Comparison of ENCODE assay signal across 8 mouse cellular contexts in the genomic region with DNA sequence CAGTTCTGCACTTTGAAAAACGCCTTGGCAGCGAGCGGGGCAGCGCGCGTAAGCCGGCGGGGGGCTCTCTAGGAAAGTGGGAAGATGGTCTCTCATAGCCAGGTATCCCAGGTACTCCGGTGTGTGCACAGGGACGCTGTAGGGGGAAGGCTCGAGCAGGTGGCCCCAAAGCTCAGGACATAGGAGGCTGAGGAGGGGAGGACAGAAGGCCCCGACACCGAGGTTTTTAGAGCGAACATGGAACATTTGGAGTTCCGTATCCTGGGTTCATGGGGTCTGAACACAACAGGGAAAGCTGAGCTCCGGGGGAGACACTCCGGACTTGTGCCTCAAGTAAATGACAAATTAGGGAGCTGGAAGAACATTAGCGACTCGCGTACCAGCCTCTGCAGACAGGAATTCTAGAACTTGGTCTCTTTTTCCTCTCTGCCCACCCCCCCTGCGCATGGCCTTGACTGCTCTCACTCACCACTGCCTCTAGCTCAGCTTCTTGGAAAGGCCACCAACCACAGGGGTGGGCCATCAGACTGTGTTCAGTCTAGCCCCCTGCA. TPM values are rescaled to one million over a fixed set of nuclear protein-coding genes. Genes with fewer than 3 reads are reported as not detected.
DNase-seq lines count a peak whose midpoint lies in the region; ATAC-seq and TF ChIP-seq lines count a peak whose summit lies in the region.

No protein-coding gene starts in this region.

- no peak overlapping the region for H3K27ac ChIP-seq in kidney, adult 2 months (ENCODE audit: insufficient read depth, low read depth, low read length)
- peak overlapping the region; percentile 97 for H3K27ac ChIP-seq in forebrain, embryonic 13.5 days
- H3K27ac ChIP-seq in liver, embryonic 14.5 days, result no peak overlapping the region

- TF ChIP-seq EP300 in liver, embryonic 14.5 days (IDR thresholded peaks at IDR 0.05; ENCODE audit: low read depth), result no peak

- TF ChIP-seq POLR2A in kidney, adult 2 months (IDR thresholded peaks at IDR 0.05; ENCODE audit: low read depth, low read length), result no peak

- H3K9me3 ChIP-seq in forebrain, embryonic 13.5 days (replicated peaks), result no peaks in the 10 kb centered on the region
- no peaks in the 10 kb centered on the region for H3K9me3 ChIP-seq in liver, embryonic 14.5 days (ENCODE audit: control insufficient read depth, low read length)

- no peak for DNase-seq in kidney, adult 2 months
- DNase-seq in kidney, adult 8-10 months, result no peak
- DNase-seq in adrenal gland, postnatal 14 days, result peak; percentile 59
- DNase-seq in liver, embryonic 14.5 days (ENCODE audit: low read depth in 3 of 3, low spot score in 3 of 3), result no peak
- DNase-seq in gastrocnemius, adult 18-20 months (ENCODE audit: low spot score), result no peak
- DNase-seq in frontal cortex, postnatal 25 days (ENCODE audit: low spot score in 2 of 2), result no peak
- DNase-seq in spleen, adult 12 weeks (ENCODE audit: low spot score), result no peak

- no peaks in the 10 kb centered on the region for H3K4me1 ChIP-seq in kidney, adult 2 months (ENCODE audit: control insufficient read depth, insufficient read depth, low read length)
- H3K4me1 ChIP-seq in forebrain, embryonic 13.5 days, result peaks cover 62% of the 10 kb centered on the region
- no peaks in the 10 kb centered on the region for H3K4me1 ChIP-seq in liver, embryonic 14.5 days (replicated peaks; ENCODE audit: control insufficient read depth in 2 of 2, insufficient read depth in 2 of 2, low read length in 1 of 2)

- TF ChIP-seq CTCF in kidney, adult 2 months (conservative IDR thresholded peaks at IDR 0.05; ENCODE audit: insufficient read depth, insufficient read length, low read depth, low read length), result no peak
- no peak for TF ChIP-seq CTCF in liver, embryonic 14.5 days (IDR thresholded peaks at IDR 0.05; ENCODE audit: low read depth)

- ATAC-seq in forebrain, embryonic 13.5 days, result no peak; the same call in 1 of the 2 replicates
- no peak for ATAC-seq in liver, embryonic 14.5 days (ENCODE audit: insufficient read depth)

- peak overlapping the region; percentile 92 for H3K9ac ChIP-seq in forebrain, embryonic 13.5 days
- no peak overlapping the region for H3K9ac ChIP-seq in liver, embryonic 14.5 days (replicated peaks)

- peak overlapping the region; percentile 88 for H3K4me2 ChIP-seq in forebrain, embryonic 13.5 days
- H3K4me2 ChIP-seq in liver, embryonic 14.5 days (ENCODE audit: low read depth), result peak overlapping the region; percentile 80

- no peaks in the 10 kb centered on the region for H3K36me3 ChIP-seq in kidney, adult 2 months (ENCODE audit: control insufficient read depth, insufficient read depth, low read length)
- H3K36me3 ChIP-seq in forebrain, embryonic 13.5 days (ENCODE audit: poor library complexity, severe bottlenecking), result peaks cover 15% of the 10 kb centered on the region
- no peaks in the 10 kb centered on the region for H3K36me3 ChIP-seq in liver, embryonic 14.5 days (replicated peaks; ENCODE audit: control insufficient read depth, insufficient read depth, low read depth)

- H3K27me3 ChIP-seq in kidney, adult 2 months (replicated peaks; ENCODE audit: control insufficient read depth, insufficient read depth, low read length), result 0 out of 2 replicates have a peak, but pooled peaks cover 2% of the 10 kb centered on the region
- peaks cover 27% of the 10 kb centered on the region for H3K27me3 ChIP-seq in forebrain, embryonic 13.5 days
- H3K27me3 ChIP-seq in liver, embryonic 14.5 days (ENCODE audit: control insufficient read depth, insufficient read depth, low read length), result peaks cover 79% of the 10 kb centered on the region

- WGBS in kidney, adult 2 months, result 23% methylated on average over 21 of the region's 21 CpGs
- WGBS in forebrain, embryonic 13.5 days, result 1% methylated on average over 21 of the region's 21 CpGs
- WGBS in liver, embryonic 14.5 days (ENCODE audit: insufficient replicate concordance), result 4% methylated on average over 21 of the region's 21 CpGs

- peak overlapping the region; percentile 66; the same call in 1 of the 2 replicates for H3K4me3 ChIP-seq in kidney, adult 2 months (ENCODE audit: insufficient read depth, low read depth, low read length)
- peak overlapping the region; percentile 72 for H3K4me3 ChIP-seq in forebrain, embryonic 13.5 days
- H3K4me3 ChIP-seq in liver, embryonic 14.5 days (ENCODE audit: insufficient read depth in 1 of 2, low read depth in 2 of 2, low read length in 2 of 2), result peak overlapping the region in 1 of 2 experiments; percentile 62; a peak in 3 of 4 replicates

RNA-seq across cellular contexts. Expression of a gene that starts 4.7 kb away (rescaled TPM):
- polyA plus RNA-seq in kidney, adult 2 months (2012; rRNA removed), result 20.2 and 21.7 TPM in 2 replicates
- 12.0 and 18.2 TPM in 2 replicates for total RNA-seq in adrenal gland, postnatal 14 days (2021)
- polyA plus RNA-seq in forebrain, embryonic 13.5 days (2015; fragmentation: Nextera tagmentation; extraction: Ambion mirVana), result 82.1 and 94.8 TPM in 2 replicates
- polyA plus RNA-seq in liver, embryonic 14.5 days (2012; rRNA removed), result 0.85 and 1.5 TPM in 2 replicates
- polyA plus RNA-seq in liver, embryonic 14.5 days (2014; fragmentation: Nextera tagmentation; extraction: Ambion mirVana), result 0.27 and 0.42 TPM in 2 replicates
- under 1 TPM; 0.64 to 0.85 TPM for total RNA-seq in gastrocnemius, adult 18-20 months (2021)

RNA-seq across cellular contexts. Expression of a gene that starts 25.5 kb away (rescaled TPM):
- 98.7 and 104 TPM in 2 replicates for polyA plus RNA-seq in kidney, adult 2 months (2012; rRNA removed)
- total RNA-seq in adrenal gland, postnatal 14 days (2021), result 73.8 and 86.1 TPM in 2 replicates
- polyA plus RNA-seq in forebrain, embryonic 13.5 days (2015; fragmentation: Nextera tagmentation; extraction: Ambion mirVana), result 8.9 and 10.3 TPM in 2 replicates
- polyA plus RNA-seq in liver, embryonic 14.5 days (2012; rRNA removed), result 11.3 and 13.1 TPM in 2 replicates
- polyA plus RNA-seq in liver, embryonic 14.5 days (2014; fragmentation: Nextera tagmentation; extraction: Ambion mirVana), result 4.2 and 5.7 TPM in 2 replicates
- total RNA-seq in gastrocnemius, adult 18-20 months (2021), result 10 to 100 TPM; 14.3 to 17.9 TPM

RNA-seq across cellular contexts. Expression of a gene that starts 27.3 kb away (rescaled TPM):
- polyA plus RNA-seq in kidney, adult 2 months (2012; rRNA removed), result 23.8 and 24.4 TPM in 2 replicates
- total RNA-seq in adrenal gland, postnatal 14 days (2021), result 85.2 and 87.5 TPM in 2 replicates
- 32.5 and 33.3 TPM in 2 replicates for polyA plus RNA-seq in forebrain, embryonic 13.5 days (2015; fragmentation: Nextera tagmentation; extraction: Ambion mirVana)
- polyA plus RNA-seq in liver, embryonic 14.5 days (2012; rRNA removed), result 16.5 and 23.4 TPM in 2 replicates
- polyA plus RNA-seq in liver, embryonic 14.5 days (2014; fragmentation: Nextera tagmentation; extraction: Ambion mirVana), result 11.0 and 11.7 TPM in 2 replicates
- total RNA-seq in gastrocnemius, adult 18-20 months (2021), result 10 to 100 TPM; 65.7 to 83.1 TPM

RNA-seq across cellular contexts. Expression of a gene that starts 41.9 kb away (rescaled TPM):
- 2.2 and 2.8 TPM in 2 replicates for polyA plus RNA-seq in kidney, adult 2 months (2012; rRNA removed)
- total RNA-seq in adrenal gland, postnatal 14 days (2021), result 2.1 and 3.6 TPM in 2 replicates
- polyA plus RNA-seq in forebrain, embryonic 13.5 days (2015; fragmentation: Nextera tagmentation; extraction: Ambion mirVana), result 6.3 and 7.0 TPM in 2 replicates
- 0.25 and 0.67 TPM in 2 replicates for polyA plus RNA-seq in liver, embryonic 14.5 days (2012; rRNA removed)
- polyA plus RNA-seq in liver, embryonic 14.5 days (2014; fragmentation: Nextera tagmentation; extraction: Ambion mirVana), result 0.24 and 0.63 TPM in 2 replicates
- total RNA-seq in gastrocnemius, adult 18-20 months (2021), result 1 to 10 TPM; 2.8 to 3.2 TPM
